Mouse (Mus musculus) midbrain, embryonic 16.5 days (tissue): ENCODE data around the gene Csl. TPM values are rescaled to one million over a fixed set of nuclear protein-coding genes. Genes with fewer than 3 reads are reported as not detected.

Source experiments
- ATAC-seq: fragments of 200-750 bp; cut with Nextera tagmentation; 2 replicates; pipeline ENCODE4 v1.8.0; 2017; ENCODE audit warnings: moderate TSS enrichment
- H3K27ac ChIP-seq: fragments of 300-500 bp; sonication (generic); 2 replicates; pipeline ENCODE4 v1.5.1; 2014; ENCODE audit warnings: mild to moderate bottlenecking, low read length, mixed read lengths
- H3K27me3 ChIP-seq: fragments of 300-500 bp; sonication (generic); 2 replicates; pipeline ENCODE4 v1.6.1; 2014; ENCODE audit warnings: low read depth, low read length, mixed read lengths; ENCODE audit not compliant: control insufficient read depth, insufficient read depth
- H3K36me3 ChIP-seq: fragments of 300-500 bp; sonication (generic); 2 replicates; pipeline ENCODE4 v1.6.1; 2014; ENCODE audit warnings: mild to moderate bottlenecking, low read length, moderate library complexity, mixed read lengths; ENCODE audit not compliant: control insufficient read depth, insufficient read depth
- H3K4me1 ChIP-seq: fragments of 300-500 bp; sonication (generic); 2 replicates; pipeline ENCODE4 v1.6.1; 2014; ENCODE audit warnings: mild to moderate bottlenecking, low read length, mixed read lengths; ENCODE audit not compliant: control insufficient read depth, insufficient read depth
- H3K4me2 ChIP-seq: fragments of 300-500 bp; sonication (generic); 2 replicates; pipeline ENCODE4 v1.6.1; 2014; ENCODE audit warnings: mild to moderate bottlenecking, low read length, mixed read lengths
- H3K4me3 ChIP-seq: fragments of 300-500 bp; sonication (generic); 2 replicates; pipeline ENCODE4 v1.5.1; 2014; ENCODE audit warnings: low read depth, mild to moderate bottlenecking, low read length, moderate library complexity, mixed read lengths
- H3K9ac ChIP-seq: fragments of 300-500 bp; sonication (generic); 2 replicates; pipeline ENCODE4 v1.6.1; 2014; ENCODE audit warnings: low read depth, low read length, mixed read lengths
- H3K9me3 ChIP-seq: fragments of 300-500 bp; sonication (generic); replicated peaks from 2 replicates; pipeline ENCODE4 v1.6.1; 2014; ENCODE audit warnings: mild to moderate bottlenecking, low read length, mixed read lengths; ENCODE audit not compliant: control insufficient read depth, poor library complexity, severe bottlenecking
- WGBS: fragments of 180-500 bp; shearing (Covaris S2); extraction: QIAGEN DNeasy Blood & Tissue Kit; methylation state at CpG from one replicate; pipeline ENCODE4 v1.1.7; 2014; 5-methylcytosine and 5-hydroxymethylcytosine counted together
- polyA plus RNA-seq: library from polyadenylated mRNA; unstranded; fragments of >200 nt; fragmentation: Nextera tagmentation; extraction: Ambion mirVana; gene quantifications from 2 replicates; pipeline ENCODE4 v1.2.1, GENCODE M21; 2015

The Csl gene
- 0.10 and 0.15 TPM in 2 replicates for polyA plus RNA-seq

DNA sequence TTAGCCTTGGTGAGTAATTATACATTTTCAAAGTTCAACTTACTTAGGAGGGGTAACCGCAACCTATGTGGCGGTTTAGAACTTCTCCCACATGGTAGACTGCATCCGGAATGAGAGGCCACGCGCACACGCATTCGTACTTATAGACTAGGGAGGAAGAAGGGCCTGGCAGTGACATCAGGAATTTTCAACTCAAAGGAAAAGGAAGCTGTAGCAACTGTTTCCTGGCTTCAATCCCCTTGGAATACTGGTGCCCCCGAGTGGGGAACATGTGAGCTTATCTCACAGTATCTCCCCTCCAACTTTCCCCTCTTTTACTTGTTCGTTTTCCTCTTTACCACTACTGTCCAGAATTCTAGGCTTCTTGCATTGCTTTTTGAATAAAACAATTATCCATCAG lies at the start of gene Csl:
Gene Csl (minus strand): TSS at position 101 of the 400 bp plus-strand sequence.
- no peaks in the 10 kb centered on the region for H3K36me3 ChIP-seq
- H3K9ac ChIP-seq = no peak within 1 kb of the TSS
- H3K27me3 ChIP-seq = no peaks in the 10 kb centered on the region

DNA sequence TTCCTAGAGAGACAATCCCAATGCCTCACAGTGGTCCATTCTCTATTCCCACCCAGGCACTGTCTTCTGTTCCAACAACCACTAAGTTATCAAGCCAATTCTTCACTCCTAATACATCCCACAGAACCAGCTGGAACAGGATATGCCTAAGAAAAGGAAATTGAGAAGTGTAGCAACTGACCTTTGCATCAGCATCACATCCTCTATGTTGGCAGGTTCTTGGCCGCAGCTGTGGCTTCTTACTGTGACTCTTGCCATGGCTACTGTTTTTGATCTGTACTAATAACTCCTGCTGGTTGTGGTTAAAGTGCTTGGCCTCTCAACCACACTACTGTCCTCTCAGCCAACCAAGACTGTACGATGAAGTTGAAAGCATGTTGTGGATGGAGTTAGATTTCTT lies 30.0 kb upstream of the Csl start:
- Histone ChIP-seq H3K4me1 (no peaks in the 10 kb centered on the region), H3K27me3 (no peaks in the 10 kb centered on the region), H3K4me2 (no peak overlapping the region), H3K36me3 (no peaks in the 10 kb centered on the region), H3K9me3 (no peaks in the 10 kb centered on the region), H3K9ac (no peak overlapping the region), H3K4me3 (no peak overlapping the region), H3K27ac (no peak overlapping the region)
- no peak for ATAC-seq
- WGBS = 87% methylated on average over 2 of the region's 2 CpGs

More for the DNA sequence above, at the start of gene Csl:
- Histone ChIP-seq H3K9me3 (no peaks in the 10 kb centered on the region), H3K27ac (no peak within 1 kb of the TSS), H3K4me1 (no peaks in the 10 kb centered on the region), H3K4me3 (no peak within 1 kb of the TSS), H3K4me2 (no peak within 1 kb of the TSS)
- 96% methylated on average over 9 of the region's 9 CpGs for WGBS
- no peak for ATAC-seq

DNA sequence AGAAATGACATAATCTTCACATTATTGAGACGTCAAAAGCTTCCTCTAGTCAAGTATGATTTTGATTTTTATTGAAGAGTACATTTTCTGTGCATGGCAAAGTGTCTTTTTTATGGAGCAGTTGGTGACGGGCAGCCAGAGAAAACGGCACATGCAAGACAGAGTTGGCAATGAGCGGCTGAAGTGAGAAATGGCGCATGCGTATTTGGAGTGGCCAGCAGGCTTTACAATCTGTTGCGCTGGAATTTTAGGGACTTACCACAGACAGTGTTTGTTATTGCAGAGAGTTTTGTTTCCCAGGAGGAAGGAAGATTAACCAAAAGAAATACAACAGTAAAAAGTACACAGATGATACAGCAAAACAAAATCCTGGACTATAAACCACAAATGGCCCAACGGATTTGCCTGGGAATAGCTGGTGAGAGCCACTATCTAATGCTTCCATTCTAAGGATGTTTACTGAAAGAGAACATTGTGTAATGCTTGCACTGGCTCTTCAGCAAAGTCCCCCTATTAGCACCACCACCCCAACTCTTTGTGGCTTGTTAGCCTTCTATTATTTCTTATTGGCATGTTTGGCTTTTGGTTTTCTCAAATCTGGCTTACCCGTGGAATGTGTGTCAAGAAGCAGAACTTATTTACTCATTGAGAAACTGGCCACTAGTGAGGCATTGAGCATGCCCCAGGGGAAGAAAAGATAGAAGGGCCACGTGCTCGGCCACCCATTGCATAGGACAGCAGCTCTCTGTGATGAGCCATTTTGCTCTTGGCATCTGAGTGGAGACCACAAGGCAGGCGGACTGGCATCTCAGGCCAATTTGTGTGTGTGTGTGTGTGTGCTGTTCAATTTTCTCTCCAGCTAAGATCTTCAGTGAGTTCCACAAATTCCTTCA lies 15.0 kb upstream of the Csl start:
- WGBS = 86% methylated on average over 12 of the region's 12 CpGs
- Histone ChIP-seq H3K9ac (no peak overlapping the region), H3K36me3 (no peaks in the 10 kb centered on the region), H3K4me1 (no peaks in the 10 kb centered on the region), H3K9me3 (no peaks in the 10 kb centered on the region), H3K4me3 (no peak overlapping the region), H3K27ac (no peak overlapping the region), H3K4me2 (no peak overlapping the region), H3K27me3 (no peaks in the 10 kb centered on the region)
- no peak for ATAC-seq

DNA sequence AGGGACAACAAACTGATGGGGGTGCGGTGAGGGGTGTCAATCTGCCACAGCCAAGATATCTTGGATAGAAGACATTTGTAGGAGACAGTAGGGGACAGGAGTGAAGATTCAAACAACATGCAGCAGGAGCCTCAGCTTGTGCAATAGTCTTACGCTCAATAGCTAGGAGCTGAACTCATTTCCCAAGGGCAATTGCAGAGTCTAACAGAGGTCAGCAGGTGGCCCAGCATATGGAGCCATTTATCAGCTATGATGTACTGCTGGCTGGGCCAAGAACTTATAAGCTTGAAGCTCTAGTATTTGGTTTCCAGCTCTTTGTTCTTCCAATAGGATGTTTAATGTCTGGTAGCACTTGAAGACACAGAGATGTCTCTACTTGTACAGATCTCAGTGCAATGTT lies 9.3 kb downstream of the Csl start:
- Histone ChIP-seq H3K27ac (no peak overlapping the region), H3K4me3 (no peak overlapping the region), H3K36me3 (no peaks in the 10 kb centered on the region), H3K4me2 (no peak overlapping the region), H3K27me3 (no peaks in the 10 kb centered on the region), H3K9ac (no peak overlapping the region), H3K9me3 (no peaks in the 10 kb centered on the region), H3K4me1 (no peaks in the 10 kb centered on the region)
- ATAC-seq = no peak
- WGBS = 96% methylated on average over 2 of the region's 2 CpGs

DNA sequence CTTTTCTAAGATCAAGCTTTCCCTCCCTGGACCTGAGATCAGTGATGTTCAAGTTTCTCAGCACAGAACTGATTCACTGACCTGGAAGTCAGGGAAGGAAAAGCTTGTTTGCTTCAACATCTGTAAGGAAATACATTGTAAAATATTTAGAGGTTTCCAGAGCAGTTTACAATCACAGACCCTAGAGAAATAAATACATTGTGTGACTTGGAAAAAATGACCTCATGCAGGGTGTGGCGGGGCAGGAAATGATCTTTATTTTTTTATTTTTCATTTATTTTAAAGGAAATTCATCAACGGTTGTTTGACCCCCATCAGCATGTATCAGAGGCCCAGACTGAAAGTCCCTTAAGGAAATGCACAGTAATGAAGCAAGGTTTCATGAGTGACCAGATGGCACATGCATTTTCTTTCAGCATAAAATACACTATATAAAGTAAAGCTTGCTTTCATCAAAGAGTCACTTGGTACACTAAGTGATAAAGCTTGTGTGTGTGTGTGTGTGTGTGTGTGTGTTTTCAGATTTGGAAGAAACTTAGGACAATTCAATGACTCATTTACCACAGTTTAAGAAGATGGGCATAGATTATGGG lies 10.7 kb downstream of the Csl start:
- WGBS = 93% methylated on average over 2 of the region's 2 CpGs
- no peak overlapping the region for H3K4me3 ChIP-seq
- no peak for ATAC-seq

GRCm38 (mm10) chr10:99748009-99748408 lies 11.4 kb downstream of the Csl start:
- Histone ChIP-seq H3K36me3 (no peaks in the 10 kb centered on the region), H3K4me1 (no peaks in the 10 kb centered on the region), H3K4me3 (no peak overlapping the region), H3K4me2 (no peak overlapping the region), H3K9ac (no peak overlapping the region), H3K27me3 (no peaks in the 10 kb centered on the region), H3K27ac (no peak overlapping the region), H3K9me3 (no peaks in the 10 kb centered on the region)
- ATAC-seq = no peak
- WGBS = 68% methylated on average over 2 of the region's 2 CpGs

More for the DNA sequence above, 10.7 kb downstream of the Csl start:
- no peaks in the 10 kb centered on the region for H3K27me3 ChIP-seq
- H3K4me1 ChIP-seq = no peaks in the 10 kb centered on the region
- H3K9ac ChIP-seq = no peak overlapping the region
- H3K4me2 ChIP-seq = no peak overlapping the region
- H3K27ac ChIP-seq = no peak overlapping the region
- no peaks in the 10 kb centered on the region for H3K36me3 ChIP-seq
- H3K9me3 ChIP-seq = no peaks in the 10 kb centered on the region

DNA sequence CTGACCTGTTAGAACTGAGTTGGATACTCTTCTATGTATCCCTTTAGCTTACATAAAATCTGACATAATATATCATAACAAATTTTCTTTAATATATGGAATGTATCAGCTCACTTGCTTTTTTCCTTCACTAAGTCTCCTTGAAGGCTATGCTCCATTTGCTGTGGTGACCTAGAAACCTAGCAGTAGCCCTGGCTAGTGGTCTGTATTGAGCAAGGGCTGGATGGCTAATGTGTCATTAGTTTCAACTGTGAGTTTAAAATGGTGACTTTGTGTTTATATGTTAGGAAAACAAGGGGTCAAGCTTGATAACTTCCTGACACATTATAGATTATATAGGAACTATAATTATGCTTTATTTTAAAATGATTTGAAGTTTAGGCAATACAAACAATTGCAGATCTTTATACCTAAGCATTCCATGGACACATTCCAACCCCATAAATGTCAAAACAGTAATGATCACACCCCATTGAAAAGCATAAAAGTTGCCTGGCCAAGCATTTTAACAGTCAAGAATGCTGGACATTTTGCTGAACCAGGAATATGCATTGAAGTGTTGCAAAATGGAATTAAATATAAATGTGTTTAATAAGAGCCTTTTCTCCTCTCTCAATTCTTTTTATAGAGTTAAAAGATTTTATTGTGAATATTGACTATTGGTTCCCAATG lies 17.7 kb downstream of the Csl start:
- Histone ChIP-seq H3K4me2 (no peak overlapping the region), H3K9ac (no peak overlapping the region), H3K36me3 (no peaks in the 10 kb centered on the region), H3K27me3 (no peaks in the 10 kb centered on the region), H3K27ac (no peak overlapping the region), H3K4me1 (no peaks in the 10 kb centered on the region), H3K9me3 (no peaks in the 10 kb centered on the region), H3K4me3 (no peak overlapping the region)
- ATAC-seq = no peak

DNA sequence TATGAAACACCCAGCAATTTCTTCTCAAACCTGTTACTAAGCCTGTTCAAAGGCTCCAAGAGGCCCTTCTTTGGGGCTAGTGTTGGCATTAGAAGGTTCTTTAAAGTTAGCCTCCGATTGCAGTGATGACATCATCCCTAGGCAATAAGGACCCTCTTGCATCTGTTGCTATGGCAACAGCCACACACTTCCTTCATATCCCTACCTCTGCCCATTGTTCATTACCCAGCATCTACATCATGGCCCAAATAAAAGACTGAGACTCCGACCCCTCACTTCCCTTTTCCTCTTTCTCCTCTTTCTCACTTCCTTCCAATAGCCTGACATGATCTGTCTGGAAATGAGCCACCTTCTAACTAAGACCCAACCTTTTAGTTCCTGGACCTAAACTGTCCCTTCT lies 46.3 kb downstream of the Csl start:
- 56% methylated on average over 2 of the region's 2 CpGs for WGBS
- Histone ChIP-seq H3K9ac (no peak overlapping the region), H3K36me3 (no peaks in the 10 kb centered on the region), H3K4me2 (no peak overlapping the region), H3K4me3 (no peak overlapping the region), H3K27me3 (no peaks in the 10 kb centered on the region), H3K9me3 (no peaks in the 10 kb centered on the region), H3K4me1 (no peaks in the 10 kb centered on the region), H3K27ac (no peak overlapping the region)
- no peak for ATAC-seq

DNA sequence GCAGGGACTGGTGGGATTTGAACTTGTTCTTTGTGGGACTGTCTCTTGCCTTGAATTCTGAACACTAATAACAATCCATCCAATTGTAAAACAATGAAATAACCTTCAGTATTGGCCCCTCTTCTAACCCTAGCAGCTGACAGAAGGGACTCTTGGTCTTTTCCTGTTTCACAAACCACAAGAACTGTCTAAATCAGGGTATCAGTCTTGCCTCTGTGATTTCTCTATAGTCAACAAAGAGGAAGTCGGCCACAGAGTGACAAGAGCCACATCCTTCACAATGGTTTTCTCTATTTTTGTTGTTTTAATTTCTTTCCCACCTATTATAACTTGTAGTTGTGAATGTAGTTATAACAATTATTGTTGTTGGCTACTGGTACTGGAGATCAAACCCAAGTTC lies 47.9 kb downstream of the Csl start:
- no peak overlapping the region for H3K4me3 ChIP-seq
- H3K9me3 ChIP-seq = no peaks in the 10 kb centered on the region
- no peak overlapping the region for H3K4me2 ChIP-seq
- no peak overlapping the region for H3K27ac ChIP-seq
- ATAC-seq = no peak
- no peaks in the 10 kb centered on the region for H3K36me3 ChIP-seq
- no peak overlapping the region for H3K9ac ChIP-seq
- 81% methylated on average over 1 of the region's 1 CpGs for whole genome bisulfite sequencing
- no peaks in the 10 kb centered on the region for H3K4me1 ChIP-seq
- H3K27me3 ChIP-seq = no peaks in the 10 kb centered on the region
